Mouse (Mus musculus) G1E-ER4 (cell line): Measurements from ENCODE around the gene Borcs5. TPM values are rescaled to one million over a fixed set of nuclear protein-coding genes. Genes with fewer than 3 reads are reported as not detected.

Experiments
- GATA1 ChIP-seq: IDR thresholded peaks from one replicate; pipeline ENCODE4 v1.8.0; 2012; ENCODE audit warnings: low read length, inconsistent platforms
- polyA plus RNA-seq: library from polyadenylated mRNA; stranded (reverse); fragments of >175 nt; gene quantifications from 2 replicates; pipeline ENCODE4 v1.2.3, GENCODE M21; 2012

Gene Borcs5
- polyA plus RNA-seq, 1 experiment, result 15.0 TPM

DNA sequence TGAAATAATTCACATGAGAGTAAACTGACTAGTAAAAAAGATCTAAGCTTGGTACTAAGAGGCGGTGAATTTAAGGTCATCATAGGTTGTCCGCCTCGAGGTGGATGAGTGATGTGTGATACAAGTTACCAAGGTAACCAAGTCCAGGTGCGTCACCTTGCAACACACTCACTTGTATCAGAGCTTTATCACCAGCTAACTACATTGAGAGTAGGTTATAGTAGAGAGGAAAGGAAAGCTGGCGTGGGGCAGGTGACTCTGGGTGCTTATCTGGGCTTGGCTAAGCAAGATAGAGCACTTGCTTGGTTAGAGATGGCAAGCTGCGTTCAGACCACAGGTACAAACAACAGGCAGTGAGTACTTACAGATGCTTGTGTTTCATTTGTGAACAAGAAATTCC, 7.5 kb downstream of the Borcs5 start:
- TF ChIP-seq GATA1, result no peak

DNA sequence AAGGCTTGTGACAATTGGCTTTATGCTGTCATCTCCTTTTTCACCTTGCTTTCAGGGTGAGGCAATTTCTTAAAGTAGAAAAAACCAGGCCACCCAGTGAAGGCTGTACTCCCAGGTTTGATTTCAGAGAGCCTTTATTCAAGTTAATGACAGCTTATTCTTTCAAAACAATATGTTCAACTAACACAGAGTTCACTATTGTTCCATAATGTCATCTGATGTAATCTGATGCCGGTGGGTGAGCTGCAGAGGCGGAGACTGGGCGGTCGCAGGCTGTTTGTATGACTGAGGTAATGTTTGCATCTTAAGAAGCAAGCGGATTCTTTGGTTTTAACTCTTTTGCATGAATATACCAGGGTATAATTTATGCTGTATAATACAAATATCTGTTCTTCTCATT, 8.3 kb downstream of the Borcs5 start:
- TF ChIP-seq GATA1, result no peak

DNA sequence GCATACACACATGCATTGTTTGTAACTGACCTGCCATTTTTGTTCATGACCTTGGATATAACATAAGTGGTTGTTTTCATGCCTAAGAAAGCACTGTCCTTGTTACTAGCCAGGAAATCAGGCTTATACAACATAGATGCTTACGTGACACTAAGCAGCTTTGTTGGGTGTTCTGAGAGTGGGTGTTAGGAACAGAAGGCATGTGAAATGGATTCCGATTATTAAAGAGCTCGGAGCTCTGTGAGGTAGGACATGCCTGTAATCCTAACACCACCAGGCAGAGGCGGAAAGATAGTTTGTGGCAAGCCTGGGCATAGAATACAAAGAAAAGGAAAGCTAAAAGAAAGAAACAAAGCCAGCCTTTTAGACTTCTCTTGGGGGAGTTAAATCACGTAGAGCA, 9.0 kb downstream of the Borcs5 start:
- no peak for TF ChIP-seq GATA1

DNA sequence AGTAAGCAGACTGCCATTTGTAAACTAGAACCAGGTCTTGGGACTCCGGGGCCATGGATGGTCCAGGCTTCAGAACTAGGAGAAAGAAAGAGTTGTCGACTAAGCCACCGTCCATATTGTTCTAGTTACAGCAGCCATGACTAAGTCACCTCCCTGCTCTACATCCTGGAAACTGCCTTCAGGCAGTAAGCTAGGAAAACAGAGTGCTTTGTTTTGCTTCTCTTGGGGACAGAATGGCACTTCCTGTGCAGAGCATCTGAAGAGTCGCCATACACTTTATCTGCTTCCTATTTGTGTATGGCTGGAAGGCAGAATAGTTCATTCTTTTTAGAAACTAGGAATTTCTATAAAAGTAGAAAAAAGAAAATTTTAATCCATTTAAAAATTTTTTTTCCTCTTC, 17.2 kb downstream of the Borcs5 start:
- TF ChIP-seq GATA1, result no peak

DNA sequence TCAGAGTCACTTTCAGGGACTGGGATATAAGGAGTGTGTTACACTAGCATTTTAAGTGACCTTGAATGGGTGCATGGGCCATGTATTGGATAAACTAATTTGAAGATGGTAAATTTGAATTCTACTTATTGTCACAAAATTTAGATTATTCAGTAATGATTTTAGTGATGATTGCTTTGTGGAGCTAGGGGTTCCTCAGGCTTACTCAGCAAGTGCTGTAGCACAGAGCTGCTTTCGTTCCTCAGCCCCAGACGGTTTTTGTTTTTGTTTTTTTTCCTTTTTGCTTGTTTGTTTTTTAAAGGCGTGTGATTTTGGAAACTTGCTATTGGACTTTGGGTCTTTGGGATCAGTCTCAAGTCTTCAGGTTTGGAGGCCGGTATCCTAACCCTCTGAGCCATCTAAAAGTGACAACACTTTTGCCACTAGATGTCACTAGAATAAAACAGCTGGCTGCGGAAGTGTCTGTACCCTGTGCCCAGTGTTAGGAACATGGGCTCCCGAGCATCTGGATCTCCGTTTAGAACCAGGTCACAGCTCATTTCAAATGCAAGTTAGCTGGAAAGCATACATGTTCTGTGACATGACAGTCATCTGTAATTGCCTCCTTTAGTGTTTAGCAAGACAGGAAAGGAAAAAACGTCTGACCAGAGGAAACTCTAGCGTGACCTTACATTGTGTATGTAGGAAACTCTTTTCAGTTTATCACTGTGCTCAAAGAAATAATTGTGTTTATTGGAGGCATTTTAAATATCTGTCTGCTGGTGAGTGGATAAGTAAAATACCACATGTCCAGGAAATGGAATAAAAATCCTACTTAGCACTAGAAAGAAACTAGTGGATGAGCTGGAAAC, 20.0 kb downstream of the Borcs5 start:
- TF ChIP-seq GATA1, result no peak

DNA sequence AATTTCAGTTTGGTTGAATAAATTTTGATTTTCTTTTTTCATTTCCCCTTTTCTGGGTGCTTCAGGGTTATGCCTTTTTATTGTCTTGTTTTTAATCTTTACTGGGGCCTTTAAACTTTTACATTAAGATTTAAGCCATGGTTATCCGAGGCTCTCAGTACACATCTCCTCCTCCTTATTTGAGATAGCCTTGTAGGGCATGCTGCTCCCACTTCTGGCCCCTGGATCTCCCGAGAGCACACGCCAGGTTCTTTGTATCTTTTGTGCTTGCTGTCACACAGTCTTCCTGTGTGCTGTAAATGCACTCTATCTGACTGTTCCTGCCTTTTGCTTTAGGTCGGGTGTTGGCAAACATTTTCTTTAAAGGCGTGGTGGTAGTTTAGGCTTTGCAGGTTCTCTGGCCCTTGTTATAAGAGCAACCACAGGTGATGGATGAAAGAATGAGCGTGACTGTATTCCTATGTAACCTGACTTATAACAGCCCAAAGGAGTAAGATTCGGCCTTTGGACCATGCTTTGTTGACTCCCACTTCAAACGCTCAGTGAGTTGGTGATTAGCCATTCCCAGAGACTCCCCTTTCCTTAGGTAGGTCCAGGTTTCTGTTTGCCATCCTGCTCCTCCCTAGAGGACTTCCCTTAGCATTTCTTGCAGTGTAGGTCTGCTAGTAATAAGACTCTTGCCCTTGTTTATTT, 21.6 kb downstream of the Borcs5 start:
- peak; percentile 21 for TF ChIP-seq GATA1

DNA sequence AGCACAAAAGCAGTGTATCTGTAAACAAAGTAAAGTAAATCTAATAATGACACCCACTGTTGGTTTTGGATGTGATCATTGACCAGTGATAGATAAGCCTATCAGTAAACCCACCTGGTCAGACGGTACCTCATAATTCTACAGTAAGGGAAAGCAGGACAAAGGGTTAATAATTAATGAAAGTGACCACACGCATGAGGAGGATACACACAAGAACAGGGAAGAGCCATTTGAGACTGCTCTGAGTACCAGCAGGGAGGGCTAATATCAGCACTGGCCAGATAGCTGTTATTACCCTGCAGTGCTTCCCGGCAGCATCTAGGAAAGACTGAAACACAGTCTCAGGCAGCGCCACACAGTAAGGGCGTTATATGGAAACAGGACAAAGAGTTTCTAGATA, 25.3 kb downstream of the Borcs5 start:
- TF ChIP-seq GATA1, result no peak

DNA sequence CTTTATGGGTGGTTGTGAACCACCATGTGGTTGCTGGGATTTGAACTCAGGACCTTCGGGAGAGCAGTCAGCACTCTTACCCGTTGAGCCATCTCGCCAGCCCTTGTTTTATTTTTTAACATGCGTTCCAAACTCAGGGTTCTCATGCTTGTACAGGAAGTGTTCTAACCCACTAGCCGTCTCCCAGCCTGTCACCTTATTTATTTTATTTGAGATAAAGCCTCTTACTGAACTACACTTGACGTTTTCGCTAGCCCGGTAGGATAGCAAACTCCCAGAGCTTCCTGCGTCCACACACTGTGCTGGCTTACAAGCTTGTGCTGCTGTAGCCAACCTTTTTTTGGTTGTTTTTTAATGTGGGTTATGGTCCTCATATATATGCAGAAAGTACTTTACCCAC, 26.5 kb downstream of the Borcs5 start:
- no peak for TF ChIP-seq GATA1

DNA sequence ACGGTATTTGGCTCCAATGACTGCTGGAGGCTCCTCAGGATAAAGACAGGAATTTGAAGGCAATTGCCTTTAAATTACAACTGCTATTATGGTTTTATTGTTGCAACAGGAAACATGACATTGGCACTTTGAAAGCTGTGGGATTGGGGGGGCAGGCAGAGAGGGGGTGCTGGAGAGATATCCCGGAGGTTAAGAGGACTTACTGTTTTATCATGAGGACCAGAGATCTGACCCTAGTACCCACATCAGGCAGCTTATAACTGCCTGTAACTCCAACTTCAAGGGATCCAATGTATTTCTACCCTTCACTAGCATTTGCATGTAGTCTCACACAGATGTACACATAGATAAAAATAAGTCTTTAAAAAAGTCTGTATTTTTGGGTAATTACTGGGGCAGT, 29.2 kb downstream of the Borcs5 start:
- TF ChIP-seq GATA1, result peak; percentile 62

DNA sequence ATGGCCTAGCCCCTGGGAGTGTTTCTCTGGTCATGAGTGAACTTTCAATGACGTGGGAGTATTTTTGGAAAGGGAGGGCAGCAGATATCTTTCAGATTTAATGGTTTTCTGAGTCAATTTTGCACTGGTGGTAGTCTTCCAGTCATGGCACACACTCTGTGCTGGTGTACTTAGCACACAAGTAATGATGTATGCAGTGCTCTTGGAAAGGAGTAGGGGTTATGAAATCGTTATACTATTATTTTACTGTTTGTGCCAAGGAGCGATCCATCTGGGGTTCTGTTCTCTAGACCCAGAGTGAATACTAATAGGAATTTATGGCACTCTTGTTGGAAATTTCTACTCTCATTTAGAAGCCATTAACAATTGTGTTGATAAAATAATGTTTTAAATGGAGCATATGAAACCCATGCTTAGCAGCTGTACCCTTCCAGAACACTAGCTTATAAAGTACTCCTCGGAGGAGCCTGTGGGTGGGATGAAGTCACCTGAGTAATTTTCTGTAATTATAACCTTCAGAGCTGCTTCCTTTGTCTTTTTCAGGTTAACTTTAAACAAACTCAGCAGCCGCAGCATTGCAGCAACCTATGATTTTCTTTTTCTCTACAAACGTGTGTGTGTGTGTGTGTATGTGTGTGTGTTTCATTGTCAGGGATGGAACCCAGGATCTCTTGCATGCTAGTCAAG, 30.0 kb downstream of the Borcs5 start:
- TF ChIP-seq GATA1, result no peak

DNA sequence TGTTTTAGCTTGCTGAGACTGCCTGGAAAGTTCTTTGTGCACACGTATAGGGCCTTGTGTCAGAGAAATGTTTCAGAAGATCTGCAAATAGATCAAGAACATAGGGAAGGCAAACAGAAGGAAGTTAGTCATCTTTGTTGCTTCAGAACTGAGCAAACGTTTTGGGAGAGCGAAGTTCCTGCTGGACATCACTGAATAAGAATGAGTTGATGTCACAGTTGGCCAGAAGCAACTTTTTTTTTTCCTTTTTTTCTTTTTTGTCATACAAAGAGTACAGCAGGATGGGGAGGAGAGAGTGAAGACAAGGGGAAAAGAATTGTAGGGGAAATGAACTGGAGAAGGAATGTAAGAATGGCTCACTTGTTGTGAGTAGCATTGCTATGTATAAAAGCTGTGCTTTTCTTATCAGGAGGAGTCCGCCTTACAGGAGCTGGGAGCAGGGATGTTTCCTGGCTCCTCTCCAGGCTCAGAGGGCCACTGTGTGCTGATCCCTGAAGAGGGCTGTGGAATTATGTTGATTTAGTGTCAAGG, 31.6 kb downstream of the Borcs5 start:
- TF ChIP-seq GATA1, result no peak

DNA sequence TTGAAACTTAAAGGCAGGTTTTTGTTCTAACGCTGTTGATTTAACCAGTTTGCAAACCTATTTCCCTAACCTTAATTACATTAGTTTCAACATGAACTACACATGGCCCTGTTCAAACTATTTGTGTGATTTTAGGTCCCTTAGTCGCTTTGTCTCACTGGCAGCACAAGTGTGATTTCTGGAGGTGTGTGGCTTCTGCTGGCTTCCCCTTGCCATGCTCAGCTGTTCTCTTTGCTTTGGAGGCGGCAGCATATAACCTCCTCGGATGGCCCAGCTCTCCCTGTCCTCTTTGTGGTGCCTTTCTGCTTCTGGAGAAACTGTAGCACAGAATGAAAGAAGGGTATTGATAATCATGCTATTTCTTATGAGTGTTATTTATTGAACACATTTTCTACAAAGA, 38.2 kb downstream of the Borcs5 start:
- TF ChIP-seq GATA1, result no peak

DNA sequence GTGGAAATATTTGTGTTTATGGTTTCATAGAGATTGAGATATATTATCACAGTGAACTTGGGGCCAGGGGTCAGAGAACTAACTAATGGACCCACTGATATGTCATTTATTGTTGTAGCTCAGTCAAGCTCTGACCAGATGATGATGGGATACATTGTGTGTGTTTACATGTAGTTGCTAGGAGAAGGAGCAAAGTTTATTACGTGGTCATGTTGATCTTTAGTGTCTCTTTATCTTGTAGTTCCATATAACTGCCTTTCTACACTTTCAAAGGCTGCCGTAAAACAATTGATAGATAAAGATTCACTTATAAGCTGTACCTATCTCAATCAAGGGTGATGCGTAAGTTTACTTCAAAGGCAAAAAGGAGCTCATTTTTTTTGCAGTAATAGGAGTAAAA, 38.7 kb downstream of the Borcs5 start:
- TF ChIP-seq GATA1, result no peak

DNA sequence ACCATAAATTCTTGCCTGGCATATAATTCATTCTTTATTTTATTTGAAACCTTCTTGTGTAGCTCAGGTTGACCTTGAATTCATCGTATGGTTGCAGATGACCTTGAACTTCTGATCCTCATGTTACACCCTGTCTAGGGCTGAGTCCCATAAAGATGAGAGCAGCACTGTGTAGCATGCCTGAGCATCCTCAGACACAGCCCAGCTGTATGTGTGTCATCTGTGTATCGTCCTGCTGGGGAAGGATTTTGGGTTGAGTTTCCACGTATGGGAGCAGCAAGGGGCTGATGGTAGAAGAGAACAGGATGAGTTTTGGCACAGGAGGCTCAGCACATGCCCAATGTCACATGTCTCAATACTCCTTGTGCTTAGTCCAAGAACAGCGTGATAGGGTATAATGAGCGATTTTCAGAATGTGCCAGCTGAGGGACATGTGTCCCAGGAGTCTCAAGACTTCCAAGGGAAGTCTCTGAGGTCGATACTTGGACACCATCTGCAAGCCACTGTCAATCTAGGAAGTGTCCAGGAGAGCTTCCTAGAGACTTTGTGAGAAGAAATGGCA, 45.1 kb downstream of the Borcs5 start:
- no peak for TF ChIP-seq GATA1

DNA sequence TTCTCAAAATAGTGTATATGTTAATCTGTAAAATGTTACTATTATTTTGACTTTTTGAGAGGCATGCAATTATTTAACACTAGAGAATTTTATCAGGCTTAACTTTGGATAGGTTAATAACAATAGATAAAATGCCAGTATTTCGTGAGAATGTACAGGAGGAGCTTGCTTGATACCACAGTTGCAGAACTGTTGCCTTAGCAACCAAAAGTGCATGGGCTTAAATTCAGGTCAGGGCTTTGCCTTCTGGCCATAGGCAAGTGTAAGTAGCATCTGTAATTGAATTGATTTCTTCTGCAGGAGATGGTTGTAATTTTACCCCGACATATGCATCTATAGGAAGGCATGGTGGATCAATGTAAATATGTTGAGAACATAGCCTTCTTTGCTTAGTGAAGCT, 45.7 kb downstream of the Borcs5 start:
- TF ChIP-seq GATA1, result no peak

DNA sequence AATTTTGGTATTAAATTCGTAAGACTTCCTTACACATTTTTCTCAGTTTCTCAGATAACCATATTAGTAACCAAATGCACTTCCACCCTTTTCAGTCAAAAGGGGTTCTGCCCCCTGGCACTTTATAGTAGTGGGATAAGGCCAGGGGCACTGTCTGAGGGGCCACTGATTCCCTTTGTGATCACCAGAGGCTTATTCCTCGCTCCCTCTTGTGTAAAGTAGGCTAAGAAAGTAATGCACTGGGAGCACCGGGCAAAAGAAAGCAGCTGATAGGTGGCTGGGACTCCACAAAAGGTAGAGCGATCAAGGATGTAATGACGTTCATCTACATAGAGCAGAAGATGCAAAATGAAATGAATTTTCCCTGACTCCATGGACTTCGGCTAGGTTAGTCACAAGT, 46.2 kb downstream of the Borcs5 start:
- TF ChIP-seq GATA1, result no peak

DNA sequence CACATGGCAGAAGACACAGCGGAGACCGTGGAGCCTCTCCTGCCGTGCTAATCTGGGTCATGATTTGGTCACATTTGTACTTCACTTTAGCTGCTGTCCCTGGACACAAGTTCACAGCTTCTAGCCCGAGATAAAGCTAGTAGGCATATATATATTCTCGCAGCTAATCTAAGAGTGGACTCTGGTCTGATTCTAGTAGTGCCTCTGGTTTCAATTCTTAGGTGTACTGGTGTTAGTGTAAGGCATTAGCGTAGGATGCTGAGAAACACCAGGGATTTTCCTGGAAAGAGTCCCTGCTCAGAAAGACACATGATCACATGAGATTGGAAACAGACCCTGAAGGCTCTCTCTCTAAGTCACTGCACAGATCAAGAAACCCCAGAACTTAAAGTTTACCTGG, 55.2 kb downstream of the Borcs5 start:
- TF ChIP-seq GATA1, result no peak
